Mouse (Mus musculus) cortical plate, adult 2 months (tissue): ENCODE data around the gene Dab2ip. TPM values are rescaled to one million over a fixed set of nuclear protein-coding genes. Genes with fewer than 3 reads are reported as not detected.

Experiments used
- H3K27ac ChIP-seq: fragments of 200-500 bp; 2 replicates; pipeline ENCODE4 v1.5.1; 2012; ENCODE audit warnings: low read length, control low read depth, inconsistent platforms; ENCODE audit not compliant: insufficient read depth
- H3K4me1 ChIP-seq: fragments of 200-500 bp; 2 replicates; pipeline ENCODE4 v1.6.1; 2011; ENCODE audit warnings: low read length; ENCODE audit not compliant: control insufficient read depth, insufficient read depth
- H3K4me3 ChIP-seq: fragments of 200-500 bp; 2 replicates; pipeline ENCODE4 v1.5.1; 2011; ENCODE audit warnings: mild to moderate bottlenecking, low read length, control low read depth; ENCODE audit not compliant: insufficient read depth
- CTCF ChIP-seq: fragments of 200-500 bp; IDR thresholded peaks from 2 replicates; pipeline ENCODE4 v1.5.1; 2011; ENCODE audit warnings: mild to moderate bottlenecking, control low read depth, low read length; ENCODE audit not compliant: insufficient read depth; ENCODE audit errors: extremely low read depth
- POLR2A ChIP-seq: fragments of 200-500 bp; IDR thresholded peaks from 2 replicates; pipeline ENCODE4 v1.6.1; 2011; ENCODE audit warnings: mild to moderate bottlenecking, low read length, control low read depth; ENCODE audit not compliant: insufficient read depth; ENCODE audit errors: extremely low read depth
- polyA plus RNA-seq: library from polyadenylated mRNA; depleted of rRNA; stranded (reverse); fragments of >200 nt; gene quantifications from 2 replicates; pipeline ENCODE4 v1.2.3, GENCODE M21; 2012

Dab2ip gene
- polyA plus RNA-seq, 1 experiment: 114 TPM

DNA sequence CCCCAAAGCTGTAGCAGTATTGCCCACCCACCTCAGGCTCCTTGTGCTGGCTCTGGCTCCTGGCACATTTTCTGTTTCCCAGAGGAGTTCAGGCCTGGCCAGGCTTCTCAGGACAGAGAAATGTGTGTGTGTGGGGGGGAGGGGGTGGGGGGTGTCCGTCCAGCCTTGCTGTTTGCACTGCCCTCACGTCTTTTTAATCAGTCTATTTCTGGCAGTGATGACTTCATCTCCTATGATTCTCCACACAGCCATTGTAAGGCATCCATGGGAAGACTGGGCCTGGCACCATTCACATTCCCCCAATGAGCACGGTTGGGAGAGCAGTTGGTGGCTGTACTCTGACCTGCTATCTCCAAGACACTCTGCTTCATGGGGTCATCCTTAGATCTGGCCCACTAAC lies 125.9 kb downstream of the Dab2ip start:
- peak overlapping the region; percentile 38; the same call in 1 of the 2 replicates for H3K27ac ChIP-seq
- TF ChIP-seq CTCF: no peak
- H3K4me1 ChIP-seq: peaks cover 37% of the 10 kb centered on the region
- no peak overlapping the region for H3K4me3 ChIP-seq

- TF ChIP-seq POLR2A (no peak), CTCF (no peak)
- H3K4me1 ChIP-seq: peaks cover 39% of the 10 kb centered on the region
- H3K27ac ChIP-seq: no peak overlapping the region
- no peak overlapping the region for H3K4me3 ChIP-seq
Measured at GRCm38 (mm10) chr2:35684735-35685312, 126.8 kb downstream of the Dab2ip start.

- Histone ChIP-seq H3K27ac (no peak overlapping the region), H3K4me1 (peaks cover 39% of the 10 kb centered on the region), H3K4me3 (no peak overlapping the region)
- TF ChIP-seq POLR2A (no peak), CTCF (no peak)
Measured at GRCm38 (mm10) chr2:35686104-35686503, 128.0 kb downstream of the Dab2ip start.

GRCm38 (mm10) chr2:35687557-35688070 lies 129.5 kb downstream of the Dab2ip start:
- Histone ChIP-seq H3K4me1 (peaks cover 36% of the 10 kb centered on the region), H3K27ac (no peak overlapping the region; the same call in 1 of the 2 replicates), H3K4me3 (no peak overlapping the region)
- TF ChIP-seq CTCF (no peak), POLR2A (no peak)

GRCm38 (mm10) chr2:35688121-35688520 lies 130.1 kb downstream of the Dab2ip start:
- no peak overlapping the region; the same call in 1 of the 2 replicates for H3K27ac ChIP-seq
- no peak overlapping the region for H3K4me3 ChIP-seq
- peaks cover 38% of the 10 kb centered on the region for H3K4me1 ChIP-seq
- TF ChIP-seq CTCF: no peak
- no peak for TF ChIP-seq POLR2A

DNA sequence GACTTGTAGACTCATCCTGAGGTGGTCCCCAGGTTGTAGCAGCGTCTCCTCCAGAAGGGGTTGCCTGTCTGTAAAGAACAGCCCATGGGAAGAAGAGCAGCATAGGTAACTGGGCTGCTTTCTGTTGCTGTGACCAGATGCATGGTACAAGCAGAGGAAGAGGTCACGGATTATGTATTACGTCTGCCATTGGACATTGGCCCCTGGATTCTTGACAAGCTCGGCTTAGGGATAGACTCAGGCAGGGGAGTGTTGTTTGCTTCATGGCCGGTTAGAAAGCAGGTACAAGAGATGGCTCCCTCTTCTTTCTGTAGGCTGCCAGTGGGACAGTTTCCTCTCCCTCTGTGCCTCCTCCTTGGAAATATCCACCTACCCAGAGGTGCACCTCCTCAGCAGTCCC lies 130.5 kb downstream of the Dab2ip start:
- Histone ChIP-seq H3K4me1 (peaks cover 41% of the 10 kb centered on the region), H3K4me3 (no peak overlapping the region), H3K27ac (no peak overlapping the region)

GRCm38 (mm10) chr2:35689881-35690280 lies 131.8 kb downstream of the Dab2ip start:
- no peak overlapping the region for H3K27ac ChIP-seq
- no peak for TF ChIP-seq POLR2A
- TF ChIP-seq CTCF: no peak
- peaks cover 45% of the 10 kb centered on the region for H3K4me1 ChIP-seq
- H3K4me3 ChIP-seq: no peak overlapping the region

More for the DNA sequence above, 130.5 kb downstream of the Dab2ip start:
- TF ChIP-seq CTCF (no peak), POLR2A (no peak)

DNA sequence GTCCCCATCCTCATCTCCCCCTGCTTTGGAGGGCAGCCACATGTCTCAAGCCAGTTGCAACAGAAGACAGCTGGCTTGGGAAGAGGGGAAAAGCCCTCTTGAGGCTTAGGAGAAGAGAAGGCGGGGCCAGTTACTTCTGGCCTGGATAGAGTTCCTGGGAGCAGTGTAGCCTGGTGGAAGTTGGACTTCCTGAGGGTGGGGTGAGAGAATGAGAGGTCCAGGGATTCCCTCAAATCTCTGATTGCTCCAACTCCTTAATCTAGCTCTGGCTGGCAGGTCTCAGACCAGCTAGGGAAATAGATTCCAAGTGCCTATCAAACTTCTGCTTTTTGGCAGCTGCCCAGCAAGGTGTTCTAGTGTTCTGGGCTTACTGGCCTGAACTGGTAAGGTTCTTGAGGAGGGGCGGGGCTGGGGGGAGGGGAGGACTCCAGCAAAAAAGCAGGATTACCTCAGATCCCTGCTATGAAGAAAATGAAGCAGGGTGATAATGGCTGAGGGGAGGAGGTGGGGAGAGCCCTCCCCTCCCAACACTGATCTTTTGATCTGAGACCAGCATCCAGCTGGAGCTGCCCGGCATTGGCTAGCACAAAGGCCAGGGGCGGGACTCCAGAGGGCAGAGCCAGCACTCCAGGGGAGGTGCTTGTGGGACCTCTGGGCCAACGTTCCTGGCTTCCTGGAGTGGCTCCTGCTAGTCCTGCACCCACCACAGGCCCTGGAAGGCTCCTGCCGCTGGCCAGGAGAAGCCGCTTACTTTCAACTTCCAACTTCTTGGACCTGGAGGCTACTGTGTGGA lies 133.4 kb downstream of the Dab2ip start:
- Histone ChIP-seq H3K4me1 (peaks cover 43% of the 10 kb centered on the region), H3K27ac (no peak overlapping the region), H3K4me3 (no peak overlapping the region)
- TF ChIP-seq POLR2A (no peak), CTCF (no peak)

DNA sequence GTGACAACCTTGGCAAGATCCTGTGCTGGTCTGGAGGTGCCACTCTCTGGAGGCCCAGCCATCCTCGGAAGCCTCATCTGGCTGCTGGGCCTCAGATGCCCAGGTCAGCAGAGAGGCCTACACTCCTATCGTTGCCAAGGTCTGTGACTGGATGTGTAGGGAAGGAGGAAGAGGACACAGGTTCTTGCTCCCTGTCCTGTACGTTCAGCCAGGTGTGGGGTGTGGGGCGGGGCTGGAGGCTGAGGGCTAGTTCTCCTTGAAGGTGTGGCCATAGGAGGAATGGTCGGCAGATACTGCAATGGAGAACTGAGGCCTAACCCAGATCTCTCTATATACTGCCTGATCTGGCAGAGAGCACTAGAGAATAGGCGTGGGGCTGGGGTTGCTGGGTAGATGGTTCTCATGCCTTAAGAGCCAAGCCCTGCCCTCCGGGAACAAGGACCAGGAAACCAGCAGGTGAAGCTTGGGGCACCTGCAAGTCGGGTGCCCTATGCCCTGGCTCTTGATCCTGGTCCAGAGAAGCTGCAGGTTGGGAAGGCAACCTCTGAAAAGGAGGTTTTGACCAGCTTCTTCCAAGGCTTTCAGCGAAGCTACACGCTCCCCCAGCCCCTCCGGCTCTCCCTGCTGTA lies 134.3 kb downstream of the Dab2ip start:
- H3K27ac ChIP-seq: peak overlapping the region; percentile 9; the same call in 1 of the 2 replicates
- H3K4me1 ChIP-seq: peaks cover 43% of the 10 kb centered on the region
- H3K4me3 ChIP-seq: no peak overlapping the region
- TF ChIP-seq POLR2A: no peak
- TF ChIP-seq CTCF: no peak
